Mouse (Mus musculus) cortical plate, adult 2 months (tissue): ENCODE results near the gene Setd7.

Experiments
- CTCF ChIP-seq: fragments of 200-500 bp; IDR thresholded peaks from 2 replicates; pipeline ENCODE4 v1.5.1; 2011; ENCODE audit warnings: mild to moderate bottlenecking, control low read depth, low read length; ENCODE audit not compliant: insufficient read depth; ENCODE audit errors: extremely low read depth
- POLR2A ChIP-seq: fragments of 200-500 bp; IDR thresholded peaks from 2 replicates; pipeline ENCODE4 v1.6.1; 2011; ENCODE audit warnings: mild to moderate bottlenecking, low read length, control low read depth; ENCODE audit not compliant: insufficient read depth; ENCODE audit errors: extremely low read depth

GRCm38 (mm10) chr3:51554836-51555235, 5.8 kb downstream of the Setd7 start:
- TF ChIP-seq CTCF (no peak), POLR2A (no peak)
